Mouse (Mus musculus) layer of hippocampus, adult 8-10 months (tissue): ENCODE measurements around the gene Hhatl. TPM values are rescaled to one million over a fixed set of nuclear protein-coding genes. Genes with fewer than 3 reads are reported as not detected.

ENCODE experiments used
- DNase-seq, 2 experiments: peaks; one replicate each; pipeline ENCODE4 v3.0.0; 2022; ENCODE audit warnings: low spot score in 2 of 2
- total RNA-seq, 4 experiments: library from RNA; stranded (reverse); gene quantifications; 2 replicates each; pipeline ENCODE4 v1.2.4; 2022

The Hhatl gene
- total RNA-seq, 4 experiments from 2014 or later = 15.2 to 23.6 (median 20.1) TPM

- no peak for DNase-seq
Measured at GRCm38 (mm10) chr9:121807546-121807945, 15.2 kb upstream of the Hhatl start.

GRCm38 (mm10) chr9:121802747-121803146 is 10.4 kb upstream of the Hhatl start:
- no peak for DNase-seq

GRCm38 (mm10) chr9:121798887-121799520 is 6.7 kb upstream of the Hhatl start:
- DNase-seq = no peak

- no peak for DNase-seq
Measured at GRCm38 (mm10) chr9:121797722-121798121, 5.4 kb upstream of the Hhatl start.

GRCm38 (mm10) chr9:121794972-121795539 is 2.7 kb upstream of the Hhatl start:
- DNase-seq = no peak

- peak; percentile 64 to 68 for DNase-seq
Measured at GRCm38 (mm10) chr9:121791206-121791605, 1.1 kb downstream of the Hhatl start.

- no peak for DNase-seq
Measured at GRCm38 (mm10) chr9:121786359-121786758, 5.9 kb downstream of the Hhatl start.

- DNase-seq = no peak
Measured at GRCm38 (mm10) chr9:121785261-121785660, 7.0 kb downstream of the Hhatl start.

GRCm38 (mm10) chr9:121784801-121785200 is 7.5 kb downstream of the Hhatl start:
- DNase-seq = no peak

GRCm38 (mm10) chr9:121778066-121778624 is 14.2 kb downstream of the Hhatl start:
- DNase-seq = peak; percentile 82 to 85

GRCm38 (mm10) chr9:121777484-121778065 is 14.7 kb downstream of the Hhatl start, which contains the start of gene Klhl40:
Gene Klhl40 (plus strand): TSS chr9:121777607.
- no peak for DNase-seq

GRCm38 (mm10) chr9:121776511-121776910 is 15.8 kb downstream of the Hhatl start:
- DNase-seq = no peak

- DNase-seq = no peak
Measured at GRCm38 (mm10) chr9:121775951-121776350, 16.4 kb downstream of the Hhatl start.

- no peak for DNase-seq
Measured at GRCm38 (mm10) chr9:121772412-121772811, 19.9 kb downstream of the Hhatl start.

GRCm38 (mm10) chr9:121765166-121765855 is 27.0 kb downstream of the Hhatl start:
- DNase-seq = no peak

- no peak for DNase-seq
Measured at GRCm38 (mm10) chr9:121763716-121764115, 28.6 kb downstream of the Hhatl start.

- peak in 1 of 2 experiments; percentile 18 for DNase-seq
Measured at GRCm38 (mm10) chr9:121762761-121763160, 29.5 kb downstream of the Hhatl start.

GRCm38 (mm10) chr9:121762248-121762647 is 30.1 kb downstream of the Hhatl start:
- DNase-seq = peak in 1 of 2 experiments; percentile 21

GRCm38 (mm10) chr9:121761787-121762186 is 30.5 kb downstream of the Hhatl start:
- no peak for DNase-seq

GRCm38 (mm10) chr9:121761091-121761665 is 31.1 kb downstream of the Hhatl start:
- DNase-seq = no peak
